19 mouse cellular contexts compared by ENCODE assay signal in the genomic region with DNA sequence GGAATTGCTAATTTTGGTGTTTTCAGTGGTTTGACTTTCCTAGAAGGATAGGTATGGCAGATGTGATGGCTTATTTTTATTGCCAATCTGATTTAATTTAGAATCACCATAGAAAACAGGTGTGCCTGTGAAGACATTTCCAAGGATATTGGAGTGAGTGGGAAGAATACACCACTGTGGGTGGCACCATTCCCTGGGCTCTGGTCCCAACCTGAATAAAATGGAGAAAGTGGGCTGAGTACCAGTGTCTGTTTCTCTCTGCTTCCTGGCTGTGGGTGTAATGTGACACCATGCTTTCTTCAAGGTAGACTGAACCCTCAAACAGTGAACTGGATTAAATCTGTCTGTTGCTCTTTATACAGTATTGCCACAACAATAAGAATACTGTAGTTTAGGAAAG.
DNase-seq lines count a peak whose midpoint lies in the region.
"Had no signal": no experiment of that assay in that cellular context is flagged by ENCODE, and none has a peak within 500 bp of the region (broad histone marks: within the 10 kb centered on the region; RNA-seq: fewer than 3 reads in every experiment).

No protein-coding gene starts in this region.

- DNase-seq in frontal cortex, postnatal 36 days (ENCODE audit: low spot score in 2 of 2): peak; percentile 23 to 28
- DNase-seq in frontal cortex, postnatal 14 days (ENCODE audit: low spot score in 2 of 2): no peak
- DNase-seq in right cerebral cortex, adult 18-20 months: peak; percentile 26
- DNase-seq in right cerebral cortex, postnatal 36 days (ENCODE audit: low spot score in 2 of 2): no peak
- peak; percentile 53 for DNase-seq in brain, adult 2 months (ENCODE audit: low read depth, low spot score)
- peak; percentile 40 for DNase-seq in telencephalon, adult 2 months (ENCODE audit: low read depth, low spot score)
- no peak for DNase-seq in thymus, postnatal 10 days (ENCODE audit: low spot score in 2 of 2)
- DNase-seq: adrenal gland, postnatal 10 days; adrenal gland, postnatal 36 days; B cell, adult 2 months; cerebellum, adult 11 months; cerebellum, adult 2 months; cerebellum, adult 9-11 months; cerebellum, postnatal 25 days; forebrain, postnatal 0 days; gastrocnemius, postnatal 25 days; heart, adult 18-20 months; heart, postnatal 10 days; heart, postnatal 36 days had no signal

Comparison
In these comparisons a context has a peak if more than half of its experiments do, and no peak if none do; other contexts are left out.
1. DNase-seq: peak in frontal cortex, postnatal 36 days (2 of 2), right cerebral cortex, adult 18-20 months (single experiment), brain, adult 2 months (single experiment) and telencephalon, adult 2 months (single experiment); none in frontal cortex, postnatal 14 days (0 of 2), right cerebral cortex, postnatal 36 days (0 of 2) and thymus, postnatal 10 days (0 of 2).